Mouse (Mus musculus) liver, postnatal 0 days (tissue): Measurements from ENCODE around the gene Patl2.

Experiments
- CTCF ChIP-seq: sonication (generic); IDR thresholded peaks from 2 replicates; pipeline ENCODE4 v1.5.1; 2016; ENCODE audit warnings: antibody characterized with exemption, low read depth
- EP300 ChIP-seq: IDR thresholded peaks from 2 replicates; pipeline ENCODE4 v1.6.1; 2016; ENCODE audit warnings: antibody characterized with exemption, low read depth, mild to moderate bottlenecking

DNA sequence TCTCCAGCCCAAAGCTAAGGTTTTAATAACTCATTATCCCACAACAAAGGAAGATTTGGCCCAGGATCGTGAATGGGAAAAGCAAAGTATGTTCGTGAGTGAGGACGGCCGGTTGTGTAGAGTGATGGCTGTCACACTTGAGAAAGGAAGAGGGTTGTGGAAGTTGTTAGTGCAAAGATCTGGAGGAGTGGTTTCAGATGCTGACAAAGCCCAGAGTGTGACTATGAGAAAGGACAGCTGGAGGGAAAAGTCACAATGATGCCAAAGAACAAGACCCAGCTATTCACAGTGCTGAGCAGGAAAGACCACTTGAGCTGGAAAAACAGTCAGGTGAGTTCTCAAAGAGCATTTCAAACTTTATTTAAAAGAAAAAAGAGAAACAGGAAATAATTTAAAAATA is 76.3 kb downstream of the Patl2 start:
- TF ChIP-seq EP300 (no peak), CTCF (no peak)
